Mouse (Mus musculus) frontal cortex, adult 2 months (tissue): ENCODE measurements around the gene Nrg3. TPM values are rescaled to one million over a fixed set of nuclear protein-coding genes. Genes with fewer than 3 reads are reported as not detected.
"Not testable (repeated sequence)": the region's sequence is repeated elsewhere in the genome, so short reads cannot be mapped to it uniquely, and the experiment has no call there.

Experiments used
- DNase-seq, 2 experiments: peaks; one replicate each; pipeline ENCODE4 v3.0.0; 2022; ENCODE audit warnings: low spot score in 1 of 2; ENCODE audit errors: extremely low spot score in 1 of 2
- polyA plus RNA-seq: library from polyadenylated mRNA; depleted of rRNA; stranded (reverse); fragments of >200 nt; gene quantifications from 2 replicates; pipeline ENCODE4 v1.2.3, GENCODE M21; 2012

Nrg3 gene
- polyA plus RNA-seq, 1 experiment = 25.4 TPM

GRCm38 (mm10) chr14:38340967-38341366, 1131.9 kb downstream of the Nrg3 start:
- no peak for DNase-seq

- not testable (repeated sequence) for DNase-seq
These were observed 1150.0 kb downstream of the Nrg3 start for GRCm38 (mm10) chr14:38322841-38323240.

- no peak for DNase-seq
These were observed 1152.1 kb downstream of the Nrg3 start for GRCm38 (mm10) chr14:38320619-38321340.
